In genomic region chr10:118250852-118251295, GRCm38 (mm10) we compare ENCODE assay signal across 11 mouse cellular contexts. TPM values are rescaled to one million over a fixed set of nuclear protein-coding genes. Genes with fewer than 3 reads are reported as not detected.
DNase-seq lines count a peak whose midpoint lies in the region; ATAC-seq and TF ChIP-seq lines count a peak whose summit lies in the region.
"Had no signal": no experiment of that assay in that cellular context is flagged by ENCODE, and none has a peak within 500 bp of the region (broad histone marks: within the 10 kb centered on the region; RNA-seq: fewer than 3 reads in every experiment).

No protein-coding gene starts in this region.

- no peaks in the 10 kb centered on the region for H3K27me3 ChIP-seq in liver, embryonic 12.5 days (replicated peaks)
- no peaks in the 10 kb centered on the region for H3K27me3 ChIP-seq in embryonic facial prominence, embryonic 14.5 days (replicated peaks; ENCODE audit: control insufficient read depth, insufficient read depth, low read length)
- H3K27me3 ChIP-seq in kidney, postnatal 0 days (ENCODE audit: insufficient read depth, low read length) = no peaks in the 10 kb centered on the region
- no peaks in the 10 kb centered on the region for H3K27me3 ChIP-seq in midbrain, embryonic 12.5 days
- H3K27me3 ChIP-seq: embryonic facial prominence, embryonic 15.5 days; stomach, embryonic 15.5 days had no signal

- no peak overlapping the region for H3K4me3 ChIP-seq in liver, embryonic 12.5 days
- H3K4me3 ChIP-seq in embryonic facial prominence, embryonic 14.5 days (ENCODE audit: low read depth, low read length) = no peak overlapping the region
- H3K4me3 ChIP-seq in kidney, postnatal 0 days (replicated peaks; ENCODE audit: low read depth, low read length) = no peak overlapping the region
- no peak overlapping the region for H3K4me3 ChIP-seq in midbrain, embryonic 12.5 days
- H3K4me3 ChIP-seq: embryonic facial prominence, embryonic 15.5 days; stomach, embryonic 15.5 days had no signal

- ATAC-seq in liver, embryonic 12.5 days = no peak
- ATAC-seq in embryonic facial prominence, embryonic 14.5 days (ENCODE audit: low read depth) = peak; percentile 44
- no peak for ATAC-seq in kidney, postnatal 0 days (replicated peaks; ENCODE audit: low FRiP score, low read depth)
- ATAC-seq in midbrain, embryonic 12.5 days (ENCODE audit: low FRiP score, low read depth) = peak; percentile 84
- ATAC-seq in activated CD4-positive, CD25-positive, alpha-beta regulatory T cell, adult 4 months = no peak

- H3K9ac ChIP-seq in liver, embryonic 12.5 days = no peak overlapping the region
- H3K9ac ChIP-seq in embryonic facial prominence, embryonic 14.5 days (ENCODE audit: low read depth, low read length) = no peak overlapping the region
- H3K9ac ChIP-seq in kidney, postnatal 0 days (ENCODE audit: low read depth, low read length) = no peak overlapping the region
- H3K9ac ChIP-seq in midbrain, embryonic 12.5 days (replicated peaks) = no peak overlapping the region
- H3K9ac ChIP-seq: embryonic facial prominence, embryonic 15.5 days; stomach, embryonic 15.5 days had no signal

- peak; percentile 34 for DNase-seq in liver
- DNase-seq in adrenal gland, adult 2 months = peak; percentile 24
- peak; percentile 54 for DNase-seq in embryonic facial prominence, embryonic 14.5 days (ENCODE audit: low spot score)
- peak; percentile 53 for DNase-seq in kidney, postnatal 0 days (ENCODE audit: low spot score)
- peak; percentile 47 for DNase-seq in thymus, postnatal 25 days

- H3K36me3 ChIP-seq in liver, embryonic 12.5 days = no peaks in the 10 kb centered on the region
- H3K36me3 ChIP-seq in embryonic facial prominence, embryonic 14.5 days (ENCODE audit: control insufficient read depth, insufficient read depth, low read length) = no peaks in the 10 kb centered on the region
- H3K36me3 ChIP-seq in kidney, postnatal 0 days (ENCODE audit: insufficient read depth, low read length) = no peaks in the 10 kb centered on the region
- H3K36me3 ChIP-seq in midbrain, embryonic 12.5 days = no peaks in the 10 kb centered on the region
- H3K36me3 ChIP-seq: embryonic facial prominence, embryonic 15.5 days; stomach, embryonic 15.5 days had no signal

- H3K27ac ChIP-seq in liver, embryonic 12.5 days = no peak overlapping the region
- H3K27ac ChIP-seq in embryonic facial prominence, embryonic 14.5 days (replicated peaks; ENCODE audit: low read depth, low read length) = no peak overlapping the region
- H3K27ac ChIP-seq in kidney, postnatal 0 days = no peak overlapping the region
- no peak overlapping the region for H3K27ac ChIP-seq in midbrain, embryonic 12.5 days (replicated peaks)
- H3K27ac ChIP-seq: embryonic facial prominence, embryonic 15.5 days; stomach, embryonic 15.5 days had no signal

- H3K9me3 ChIP-seq in liver, embryonic 12.5 days (replicated peaks) = no peaks in the 10 kb centered on the region
- no peaks in the 10 kb centered on the region for H3K9me3 ChIP-seq in embryonic facial prominence, embryonic 14.5 days (ENCODE audit: control insufficient read depth, low read length)
- no peaks in the 10 kb centered on the region for H3K9me3 ChIP-seq in kidney, postnatal 0 days (replicated peaks; ENCODE audit: low read length)
- no peaks in the 10 kb centered on the region for H3K9me3 ChIP-seq in midbrain, embryonic 12.5 days
- H3K9me3 ChIP-seq: embryonic facial prominence, embryonic 15.5 days; stomach, embryonic 15.5 days had no signal

- no peaks in the 10 kb centered on the region for H3K4me1 ChIP-seq in liver, embryonic 12.5 days
- no peaks in the 10 kb centered on the region for H3K4me1 ChIP-seq in embryonic facial prominence, embryonic 14.5 days (ENCODE audit: control insufficient read depth, insufficient read depth, low read length)
- H3K4me1 ChIP-seq in kidney, postnatal 0 days (replicated peaks; ENCODE audit: insufficient read depth, low read length) = no peaks in the 10 kb centered on the region
- 0 out of 2 replicates have a peak, but pooled peaks cover 2% of the 10 kb centered on the region for H3K4me1 ChIP-seq in midbrain, embryonic 12.5 days
- H3K4me1 ChIP-seq: stomach, embryonic 15.5 days had no signal

- 49% methylated on average over 10 of the region's 10 CpGs for WGBS in liver, embryonic 12.5 days (ENCODE audit: insufficient replicate concordance)
- WGBS in embryonic facial prominence, embryonic 14.5 days = 40% methylated on average over 9 of the region's 10 CpGs
- 17% methylated on average over 10 of the region's 10 CpGs for WGBS in kidney, postnatal 0 days
- 46% methylated on average over 10 of the region's 10 CpGs for WGBS in midbrain, embryonic 12.5 days

- peak; percentile 74 for TF ChIP-seq CTCF in kidney, postnatal 0 days (IDR thresholded peaks at IDR 0.05; ENCODE audit: low read depth)

- no peak overlapping the region for H3K4me2 ChIP-seq in liver, embryonic 12.5 days
- no peak overlapping the region for H3K4me2 ChIP-seq in embryonic facial prominence, embryonic 14.5 days (ENCODE audit: low read depth, low read length)
- no peak overlapping the region; the same call in 1 of the 2 replicates for H3K4me2 ChIP-seq in kidney, postnatal 0 days (ENCODE audit: low read length)
- no peak overlapping the region for H3K4me2 ChIP-seq in midbrain, embryonic 12.5 days (replicated peaks)
- H3K4me2 ChIP-seq: embryonic facial prominence, embryonic 15.5 days; stomach, embryonic 15.5 days had no signal

RNA-seq across cellular contexts. Expression of gene Gm32802, which starts 7.6 kb away (rescaled TPM):
- not detected in 2 replicates for polyA plus RNA-seq in liver, embryonic 12.5 days (2016; fragmentation: Nextera tagmentation; extraction: Ambion mirVana)
- total RNA-seq in adrenal gland, adult 2 months (2021) = under 1 TPM; 0.37 to 0.48 TPM
- polyA plus RNA-seq in adrenal gland, adult 2 months (2012; rRNA removed) = not detected in 2 replicates
- polyA plus RNA-seq in embryonic facial prominence, embryonic 14.5 days (2014; fragmentation: Nextera tagmentation; extraction: Ambion mirVana) = not detected in 2 replicates
- not detected in 2 replicates for polyA plus RNA-seq in kidney, postnatal 0 days (2015; fragmentation: Nextera tagmentation; extraction: Ambion mirVana)
- polyA plus RNA-seq in midbrain, embryonic 12.5 days (2016; fragmentation: Nextera tagmentation; extraction: Ambion mirVana) = not detected in 2 replicates
- not detected for polyA plus RNA-seq in activated CD4-positive, CD25-positive, alpha-beta regulatory T cell, adult 4 months (2017; shearing (Covaris generic))
- polyA plus RNA-seq: embryonic facial prominence, embryonic 15.5 days had no signal

RNA-seq across cellular contexts. Expression of gene Gm32717, which starts 10.3 kb away (rescaled TPM):
- not detected in 2 replicates for polyA plus RNA-seq in liver, embryonic 12.5 days (2016; fragmentation: Nextera tagmentation; extraction: Ambion mirVana)
- under 1 TPM; 0.37 to 0.48 TPM for total RNA-seq in adrenal gland, adult 2 months (2021)
- polyA plus RNA-seq in adrenal gland, adult 2 months (2012; rRNA removed) = not detected in 2 replicates
- not detected in 2 replicates for polyA plus RNA-seq in embryonic facial prominence, embryonic 14.5 days (2014; fragmentation: Nextera tagmentation; extraction: Ambion mirVana)
- polyA plus RNA-seq in kidney, postnatal 0 days (2015; fragmentation: Nextera tagmentation; extraction: Ambion mirVana) = not detected in 2 replicates
- polyA plus RNA-seq in midbrain, embryonic 12.5 days (2016; fragmentation: Nextera tagmentation; extraction: Ambion mirVana) = not detected in 2 replicates
- polyA plus RNA-seq in activated CD4-positive, CD25-positive, alpha-beta regulatory T cell, adult 4 months (2017; shearing (Covaris generic)) = not detected
- polyA plus RNA-seq: embryonic facial prominence, embryonic 15.5 days had no signal

RNA-seq across cellular contexts. Expression of gene Iltifb, which starts 44.0 kb away (rescaled TPM):
- polyA plus RNA-seq in liver, embryonic 12.5 days (2016; fragmentation: Nextera tagmentation; extraction: Ambion mirVana) = not detected in 2 replicates
- total RNA-seq in adrenal gland, adult 2 months (2021) = not detected
- polyA plus RNA-seq in adrenal gland, adult 2 months (2012; rRNA removed) = not detected in 2 replicates
- not detected in 2 replicates for polyA plus RNA-seq in embryonic facial prominence, embryonic 14.5 days (2014; fragmentation: Nextera tagmentation; extraction: Ambion mirVana)
- not detected in 2 replicates for polyA plus RNA-seq in kidney, postnatal 0 days (2015; fragmentation: Nextera tagmentation; extraction: Ambion mirVana)
- polyA plus RNA-seq in midbrain, embryonic 12.5 days (2016; fragmentation: Nextera tagmentation; extraction: Ambion mirVana) = not detected in 2 replicates
- polyA plus RNA-seq in activated CD4-positive, CD25-positive, alpha-beta regulatory T cell, adult 4 months (2017; shearing (Covaris generic)) = under 1 TPM in 1 of 2 experiments, not detected in 1; 0.49 TPM
- total RNA-seq: left cerebral cortex, postnatal 36 days had no signal
- polyA plus RNA-seq: embryonic facial prominence, embryonic 15.5 days; stomach, embryonic 15.5 days had no signal

RNA-seq across cellular contexts. Expression of gene Il22, which starts 46.1 kb away (rescaled TPM):
- polyA plus RNA-seq in liver, embryonic 12.5 days (2016; fragmentation: Nextera tagmentation; extraction: Ambion mirVana) = not detected in 2 replicates
- not detected for total RNA-seq in adrenal gland, adult 2 months (2021)
- not detected in 2 replicates for polyA plus RNA-seq in adrenal gland, adult 2 months (2012; rRNA removed)
- not detected in 2 replicates for polyA plus RNA-seq in embryonic facial prominence, embryonic 14.5 days (2014; fragmentation: Nextera tagmentation; extraction: Ambion mirVana)
- polyA plus RNA-seq in kidney, postnatal 0 days (2015; fragmentation: Nextera tagmentation; extraction: Ambion mirVana) = not detected in 2 replicates
- 0.17 TPM in 1 of 2 replicates, not detected in the other for polyA plus RNA-seq in midbrain, embryonic 12.5 days (2016; fragmentation: Nextera tagmentation; extraction: Ambion mirVana)
- polyA plus RNA-seq in activated CD4-positive, CD25-positive, alpha-beta regulatory T cell, adult 4 months (2017; shearing (Covaris generic)) = not detected
- total RNA-seq: left cerebral cortex, postnatal 36 days had no signal
- polyA plus RNA-seq: embryonic facial prominence, embryonic 15.5 days; stomach, embryonic 15.5 days had no signal

Comparison
In these comparisons a context has a peak if more than half of its experiments do, and no peak if none do; other contexts are left out.
1. ATAC-seq: peak in embryonic facial prominence, embryonic 14.5 days (single experiment) and midbrain, embryonic 12.5 days (single experiment); none in liver, embryonic 12.5 days (single experiment), kidney, postnatal 0 days (single experiment) and activated CD4-positive, CD25-positive, alpha-beta regulatory T cell, adult 4 months (single experiment).
2. Peak in every context shown above with its lines, with median percentiles within 50 percentile points of each other: DNase-seq.